Mouse (Mus musculus) liver, embryonic 11.5 days (tissue): ENCODE data around the gene Sfswap. TPM values are rescaled to one million over a fixed set of nuclear protein-coding genes. Genes with fewer than 3 reads are reported as not detected.
"Not testable (repeated sequence)": the region's sequence is repeated elsewhere in the genome, so short reads cannot be mapped to it uniquely, and the experiment has no call there.

ENCODE experiments used
- ATAC-seq: fragments of 200-750 bp; cut with Nextera tagmentation; replicated peaks from 2 replicates; pipeline ENCODE4 v1.8.0; 2017; ENCODE audit warnings: moderate number of reproducible peaks, mild to moderate bottlenecking, moderate TSS enrichment, moderate library complexity; ENCODE audit not compliant: low FRiP score
- DNase-seq: peaks from one replicate; pipeline ENCODE4 v3.0.0-alpha.2; 2017; ENCODE audit warnings: low spot score
- H3K27ac ChIP-seq: fragments of 300-500 bp; sonication (generic); 2 replicates; pipeline ENCODE4 v1.5.1; 2014; ENCODE audit warnings: mild to moderate bottlenecking, low read depth, low read length, control low read depth
- H3K27me3 ChIP-seq: fragments of 300-500 bp; sonication (generic); replicated peaks from 2 replicates; pipeline ENCODE4 v1.6.1; 2014; ENCODE audit warnings: low read length, mixed read lengths; ENCODE audit not compliant: control insufficient read depth, insufficient read depth
- H3K36me3 ChIP-seq: fragments of 300-500 bp; sonication (generic); 2 replicates; pipeline ENCODE4 v1.6.1; 2014; ENCODE audit warnings: mild to moderate bottlenecking, low read length, moderate library complexity, mixed read lengths; ENCODE audit not compliant: control insufficient read depth, insufficient read depth
- H3K4me1 ChIP-seq: fragments of 300-500 bp; sonication (generic); replicated peaks from 2 replicates; pipeline ENCODE4 v1.6.1; 2014; ENCODE audit warnings: low read length, mixed read lengths; ENCODE audit not compliant: control insufficient read depth, insufficient read depth
- H3K4me2 ChIP-seq: fragments of 300-500 bp; sonication (generic); 2 replicates; pipeline ENCODE4 v1.6.1; 2014; ENCODE audit warnings: mild to moderate bottlenecking, control low read depth, moderate library complexity
- H3K4me3 ChIP-seq: fragments of 300-500 bp; sonication (generic); 2 replicates; pipeline ENCODE4 v1.5.1; 2014; ENCODE audit warnings: low read depth, low read length, control low read depth
- H3K9ac ChIP-seq: fragments of 300-500 bp; sonication (generic); 2 replicates; pipeline ENCODE4 v1.6.1; 2014; ENCODE audit warnings: low read depth, low read length, control low read depth
- H3K9me3 ChIP-seq: fragments of 300-500 bp; sonication (generic); 2 replicates; pipeline ENCODE4 v1.6.1; 2016; ENCODE audit warnings: low read length, inconsistent platforms, mixed read lengths; ENCODE audit not compliant: control insufficient read depth
- WGBS: fragments of 180-500 bp; shearing (Covaris S2); extraction: QIAGEN DNeasy Blood & Tissue Kit; methylation state at CpG from one replicate; pipeline ENCODE4 v1.1.7; 2014; 5-methylcytosine and 5-hydroxymethylcytosine counted together
- polyA plus RNA-seq: library from polyadenylated mRNA; unstranded; fragments of >200 nt; fragmentation: Nextera tagmentation; extraction: Ambion mirVana; gene quantifications from 2 replicates; pipeline ENCODE4 v1.2.1, GENCODE M21; 2014

Sfswap gene
- polyA plus RNA-seq, 1 experiment from 2014 or later, result 38.7 TPM

DNA sequence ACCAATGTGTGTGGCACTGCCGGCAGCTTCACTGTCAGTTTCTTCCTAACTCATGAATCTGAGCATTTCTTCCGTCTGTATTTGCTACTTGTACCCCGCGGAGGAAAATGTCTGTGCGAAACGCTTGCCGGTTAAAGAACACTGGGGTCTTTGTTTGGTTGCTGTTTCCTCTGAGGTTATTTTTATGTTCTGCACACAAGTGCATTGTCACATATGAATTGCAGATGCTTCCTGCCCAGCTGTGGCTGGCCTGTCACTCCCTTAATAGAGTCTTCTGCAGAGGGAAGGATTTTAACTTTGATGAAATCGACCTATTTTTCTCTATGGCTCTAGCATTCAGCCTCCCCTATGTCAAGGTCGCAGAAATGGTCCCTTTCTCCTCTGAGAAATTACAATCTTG is 37.4 kb upstream of the Sfswap start:
- not testable (repeated sequence) for H3K4me3 ChIP-seq, H3K9ac ChIP-seq, H3K36me3 ChIP-seq, H3K9me3 ChIP-seq, H3K4me2 ChIP-seq, ATAC-seq, H3K27ac ChIP-seq, H3K4me1 ChIP-seq, H3K27me3 ChIP-seq, DNase-seq
- WGBS, result 62% methylated on average over 9 of the region's 9 CpGs

DNA sequence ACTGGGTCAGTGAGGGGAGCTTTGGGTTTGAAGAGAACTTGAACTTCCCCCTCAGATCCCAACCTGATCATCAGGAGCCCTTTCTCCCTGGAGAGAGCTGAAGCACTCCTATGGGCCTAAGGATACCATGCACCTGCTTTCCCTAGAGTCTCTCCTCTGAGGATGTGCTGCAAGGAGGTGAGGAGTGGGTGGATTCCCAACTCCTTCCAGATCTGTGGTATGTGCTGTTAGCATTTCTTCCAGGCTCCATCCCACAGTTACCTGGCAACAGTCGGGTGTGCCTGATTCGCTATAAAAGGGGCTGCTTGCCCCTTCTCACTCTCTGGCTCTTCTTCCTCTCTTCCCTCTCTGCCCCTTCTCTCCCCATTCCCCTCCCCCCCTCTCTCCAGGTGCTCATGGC is 35.2 kb upstream of the Sfswap start:
- Histone ChIP-seq H3K9ac (no peak overlapping the region), H3K4me1 (no peaks in the 10 kb centered on the region), H3K9me3 (no peaks in the 10 kb centered on the region), H3K4me2 (no peak overlapping the region), H3K4me3 (no peak overlapping the region), H3K36me3 (no peaks in the 10 kb centered on the region), H3K27me3 (no peaks in the 10 kb centered on the region; the same call in 1 of the 2 replicates), H3K27ac (no peak overlapping the region)
- ATAC-seq (no peak), DNase-seq (no peak)
- WGBS, result 59% methylated on average over 2 of the region's 2 CpGs

GRCm38 (mm10) chr5:129475532-129476045 is 25.4 kb upstream of the Sfswap start:
- no peak overlapping the region for H3K9ac ChIP-seq
- 62% methylated on average over 3 of the region's 3 CpGs for WGBS
- no peak overlapping the region for H3K4me3 ChIP-seq
- no peak overlapping the region for H3K4me2 ChIP-seq
- no peaks in the 10 kb centered on the region for H3K36me3 ChIP-seq
- DNase-seq, result no peak
- no peak for ATAC-seq
- H3K9me3 ChIP-seq, result no peaks in the 10 kb centered on the region
- H3K27ac ChIP-seq, result no peak overlapping the region
- H3K27me3 ChIP-seq, result no peaks in the 10 kb centered on the region
- no peaks in the 10 kb centered on the region for H3K4me1 ChIP-seq

DNA sequence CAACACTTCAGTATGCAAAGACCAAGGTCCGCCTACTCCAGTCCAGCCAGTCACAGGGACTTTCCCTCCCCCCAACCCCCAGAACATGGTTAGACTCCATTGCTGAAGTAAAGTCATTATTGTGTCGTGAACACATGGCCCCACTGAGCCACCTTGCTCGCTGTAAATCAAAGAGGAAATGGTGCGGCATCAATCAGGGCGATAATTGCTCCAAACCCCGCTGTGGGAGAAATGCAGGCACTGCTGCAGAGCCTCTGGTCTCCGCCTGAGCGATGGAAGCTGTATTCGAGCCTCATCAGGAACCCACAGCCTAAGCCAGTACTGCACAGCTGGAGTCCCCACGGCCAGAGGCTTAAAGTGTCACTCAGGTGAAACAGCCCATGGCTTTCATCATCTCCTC is 11.1 kb upstream of the Sfswap start:
- no peak overlapping the region for H3K4me3 ChIP-seq
- 32% methylated on average over 10 of the region's 10 CpGs for WGBS

DNA sequence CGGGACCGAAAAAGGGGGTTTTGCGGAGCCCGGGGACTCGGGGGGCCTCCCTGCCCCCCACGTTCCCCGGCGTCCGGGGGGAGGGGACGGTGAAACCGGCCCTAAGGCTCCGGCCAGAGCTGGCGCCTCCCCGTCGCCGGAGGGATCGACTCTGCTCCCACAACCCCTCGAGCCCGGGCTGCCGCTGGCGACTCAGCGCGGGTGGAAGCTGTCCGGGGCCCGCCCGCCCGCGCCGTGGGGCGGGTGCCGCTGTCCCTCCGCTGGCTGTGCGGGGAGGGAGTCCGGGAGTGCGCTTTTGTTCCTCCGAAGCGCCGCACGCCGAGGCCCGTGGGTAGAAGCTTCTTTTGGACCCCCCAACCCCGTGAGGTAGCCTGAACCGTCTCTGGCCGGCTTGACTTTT is 650 bp downstream of the Sfswap start:
- H3K9me3 ChIP-seq, result no peaks in the 10 kb centered on the region
- peak overlapping the region; percentile 100 for H3K4me3 ChIP-seq
- no peaks in the 10 kb centered on the region for H3K27me3 ChIP-seq
- WGBS, result under 1% methylated on average over 41 of the region's 44 CpGs
- peaks cover 12% of the 10 kb centered on the region for H3K4me1 ChIP-seq
- ATAC-seq (peak; percentile 52), DNase-seq (peak; percentile 35)
- peaks cover 15% of the 10 kb centered on the region for H3K36me3 ChIP-seq
- H3K27ac ChIP-seq, result peak overlapping the region; percentile 36; the same call in 1 of the 2 replicates
- H3K4me2 ChIP-seq, result peak overlapping the region; percentile 92
- H3K9ac ChIP-seq, result peak overlapping the region; percentile 82

More for the DNA sequence above, 11.1 kb upstream of the Sfswap start:
- no peak for DNase-seq
- H3K9me3 ChIP-seq, result no peaks in the 10 kb centered on the region
- no peak overlapping the region for H3K27ac ChIP-seq
- no peak overlapping the region for H3K9ac ChIP-seq
- H3K27me3 ChIP-seq, result no peaks in the 10 kb centered on the region
- no peaks in the 10 kb centered on the region for H3K36me3 ChIP-seq
- ATAC-seq, result no peak
- no peaks in the 10 kb centered on the region for H3K4me1 ChIP-seq
- no peak overlapping the region for H3K4me2 ChIP-seq

GRCm38 (mm10) chr5:129506886-129507285 is 5.9 kb downstream of the Sfswap start:
- no peaks in the 10 kb centered on the region for H3K9me3 ChIP-seq
- WGBS, result 95% methylated on average over 4 of the region's 4 CpGs
- ATAC-seq (no peak), DNase-seq (no peak)
- no peak overlapping the region for H3K4me3 ChIP-seq
- no peak overlapping the region for H3K4me2 ChIP-seq
- H3K4me1 ChIP-seq, result peaks cover 8% of the 10 kb centered on the region
- H3K9ac ChIP-seq, result no peak overlapping the region
- H3K27me3 ChIP-seq, result no peaks in the 10 kb centered on the region
- H3K27ac ChIP-seq, result no peak overlapping the region
- peaks cover 42% of the 10 kb centered on the region for H3K36me3 ChIP-seq

DNA sequence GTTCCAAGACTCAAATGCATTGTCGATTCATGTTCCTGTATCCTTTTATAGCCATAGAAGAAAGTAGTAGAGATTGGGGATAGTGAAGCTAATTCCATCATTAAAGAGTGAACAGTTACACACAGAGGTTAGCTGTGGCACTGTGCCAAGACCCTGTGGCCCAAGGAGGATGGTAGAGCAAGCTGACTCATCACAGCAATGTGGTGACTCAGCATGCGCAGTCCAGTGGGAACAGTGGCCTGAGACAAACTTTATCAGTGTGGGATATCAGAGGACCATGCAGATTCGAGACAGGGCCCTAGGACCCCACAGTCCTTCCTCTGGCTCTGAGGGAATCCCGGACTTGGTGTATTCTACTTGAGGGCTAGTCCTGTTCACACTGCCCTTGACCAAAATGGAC is 17.2 kb downstream of the Sfswap start:
- Histone ChIP-seq H3K36me3 (peaks cover 40% of the 10 kb centered on the region), H3K27me3 (no peaks in the 10 kb centered on the region), H3K27ac (no peak overlapping the region), H3K4me1 (no peaks in the 10 kb centered on the region), H3K4me3 (no peak overlapping the region), H3K4me2 (no peak overlapping the region), H3K9ac (no peak overlapping the region), H3K9me3 (no peaks in the 10 kb centered on the region)
- DNase-seq (no peak), ATAC-seq (0 out of 2 replicates have a peak, but pooled peaks have one; percentile 23)
- 81% methylated on average over 4 of the region's 4 CpGs for WGBS

- Histone ChIP-seq H3K27ac (no peak overlapping the region), H3K36me3 (peaks cover 42% of the 10 kb centered on the region), H3K4me2 (no peak overlapping the region), H3K9me3 (no peaks in the 10 kb centered on the region), H3K4me1 (no peaks in the 10 kb centered on the region), H3K27me3 (no peaks in the 10 kb centered on the region), H3K4me3 (no peak overlapping the region), H3K9ac (no peak overlapping the region)
- ATAC-seq (no peak), DNase-seq (no peak)
- 86% methylated on average over 1 of the region's 1 CpGs for WGBS
Measured at GRCm38 (mm10) chr5:129518786-129519185, 17.8 kb downstream of the Sfswap start.

DNA sequence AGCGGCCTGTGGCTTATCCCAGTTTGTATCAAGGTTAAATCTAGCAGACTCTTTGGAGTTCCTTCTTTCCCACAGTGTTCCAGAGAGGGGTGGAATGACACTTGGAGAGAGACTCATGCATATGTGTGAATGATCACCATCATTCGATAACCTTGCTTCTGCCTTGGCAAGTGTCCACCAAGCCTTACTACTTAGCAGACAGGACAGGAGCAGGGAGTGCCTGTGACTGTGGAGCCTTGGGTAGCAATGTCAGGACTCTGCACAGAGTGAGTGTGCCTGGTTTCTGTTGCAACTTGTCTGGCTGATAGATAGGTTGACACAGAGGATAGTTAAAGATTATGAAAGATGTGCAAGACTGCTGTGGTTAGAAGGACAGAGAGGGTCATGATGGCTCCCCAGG is 18.6 kb downstream of the Sfswap start:
- Histone ChIP-seq H3K4me2 (no peak overlapping the region), H3K4me1 (no peaks in the 10 kb centered on the region), H3K27ac (no peak overlapping the region), H3K9ac (no peak overlapping the region), H3K4me3 (no peak overlapping the region), H3K36me3 (peaks cover 44% of the 10 kb centered on the region), H3K9me3 (no peaks in the 10 kb centered on the region), H3K27me3 (no peaks in the 10 kb centered on the region)
- ATAC-seq (no peak), DNase-seq (no peak)
- 90% methylated on average over 2 of the region's 2 CpGs for WGBS
